Mouse (Mus musculus) cerebellum, postnatal 14 days (tissue): ENCODE measurements at regions not wholly inside any gene's neighbourhood (a gene's known extent, or its start where the extent isn't known, plus 50 kb on each side); places are given as distances from the start of the nearest gene placed in this dataset.
A peak's percentile ranks its signal among the peaks of the same experiment; 100 is the strongest.

Source experiments
- DNase-seq, 2 experiments: peaks; one replicate each; pipeline ENCODE4 v3.0.0; 2021; ENCODE audit warnings: mixed read lengths in 2 of 2

- DNase-seq: no peak
Measured at GRCm38 (mm10) chr2:146625166-146625751, 113.1 kb upstream of the Ralgapa2 start.

- no peak for DNase-seq
Measured at GRCm38 (mm10) chr2:146626531-146626930, 114.4 kb upstream of the Ralgapa2 start.

GRCm38 (mm10) chr2:146630179-146630578, 118.0 kb upstream of the Ralgapa2 start:
- DNase-seq: no peak

- DNase-seq: no peak
Measured at GRCm38 (mm10) chr2:146631098-146631497, 119.0 kb upstream of the Ralgapa2 start.

GRCm38 (mm10) chr2:146633329-146634070, 121.4 kb upstream of the Ralgapa2 start:
- peak; percentile 84 to 88 for DNase-seq

DNA sequence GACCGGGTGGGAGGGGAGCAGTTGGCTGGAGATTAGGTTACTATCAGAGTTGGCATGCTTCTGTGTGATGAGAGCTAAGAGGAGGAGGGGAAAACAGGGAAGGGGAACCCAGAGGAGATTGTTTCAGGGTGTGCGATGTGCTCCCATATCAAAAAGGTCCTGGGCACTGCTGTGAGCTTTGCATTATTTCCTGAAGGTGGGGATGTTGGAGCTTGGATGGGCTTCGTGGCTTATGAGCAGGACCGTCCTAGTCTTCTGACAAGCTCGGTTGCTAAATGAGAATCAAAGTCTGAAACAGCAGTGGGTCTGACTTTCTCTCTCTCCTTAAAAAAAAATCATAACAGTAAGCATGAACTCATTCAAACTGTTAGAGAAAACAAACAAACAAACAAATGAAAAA, 125.4 kb upstream of the Ralgapa2 start:
- no peak for DNase-seq

- DNase-seq: no peak
Measured at GRCm38 (mm10) chr2:146646237-146646972, 134.3 kb upstream of the Ralgapa2 start.

GRCm38 (mm10) chr2:146646973-146647282, 134.8 kb upstream of the Ralgapa2 start:
- no peak for DNase-seq

DNA sequence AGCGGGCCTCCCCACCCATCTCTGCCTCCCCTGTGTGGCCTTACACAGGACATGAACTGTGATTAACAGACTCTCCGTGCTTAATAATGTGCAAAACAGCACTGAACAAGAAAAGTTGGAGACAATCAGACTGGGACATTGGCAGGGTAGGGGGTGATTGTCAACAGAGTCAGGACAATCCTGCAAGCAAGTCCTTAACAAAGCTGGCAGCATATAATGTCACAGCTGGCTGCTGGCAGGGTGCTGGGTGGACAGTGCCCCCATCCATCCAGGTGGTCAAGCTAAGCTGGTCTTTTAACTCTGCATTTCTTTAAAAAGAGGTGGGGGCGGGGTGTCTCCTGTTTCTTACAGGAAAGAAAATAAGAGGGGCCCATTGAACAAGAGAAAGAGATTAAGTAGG, 149.2 kb upstream of the Ralgapa2 start:
- no peak for DNase-seq

DNA sequence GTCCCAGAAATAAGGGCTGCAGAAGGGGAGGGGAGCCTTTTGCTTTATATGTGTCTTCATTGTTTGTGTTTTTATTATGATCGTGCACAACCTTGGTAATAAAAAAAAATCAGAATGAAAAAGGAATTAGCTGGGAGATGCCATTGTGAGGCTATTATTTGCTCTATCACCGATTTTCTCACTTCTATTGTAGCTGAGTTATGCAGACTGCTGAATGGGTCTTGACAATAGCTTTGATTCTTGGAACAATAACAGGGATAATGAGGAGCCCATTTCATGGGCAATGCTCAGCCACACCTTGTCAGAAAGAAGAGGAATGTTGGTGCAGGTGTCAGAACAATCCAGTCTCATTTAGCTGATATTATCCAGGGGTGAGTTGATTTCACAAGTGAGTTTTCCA, 160.6 kb upstream of the Ralgapa2 start:
- no peak for DNase-seq

DNA sequence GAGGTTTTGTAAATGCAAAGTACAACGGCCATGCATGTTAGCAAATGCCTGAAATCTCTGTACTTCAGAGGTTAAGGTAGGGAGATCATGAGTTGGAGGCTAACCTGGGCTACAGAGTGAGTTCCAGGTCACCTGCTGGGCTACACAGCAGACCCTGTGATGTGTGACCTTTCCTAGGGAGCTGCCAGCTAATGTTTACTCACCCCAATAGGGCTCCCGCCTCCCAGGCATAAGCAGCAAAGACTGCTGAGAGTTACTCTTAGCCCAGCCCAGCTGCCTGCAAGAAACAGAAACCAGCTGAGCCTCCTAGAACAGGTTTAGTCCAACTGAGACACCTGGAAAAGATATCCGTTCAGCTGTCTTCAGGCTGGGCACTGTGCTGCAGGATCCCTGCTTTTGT, 169.8 kb upstream of the Ralgapa2 start:
- no peak for DNase-seq

GRCm38 (mm10) chr2:146685854-146686507, 169.7 kb upstream of the Kiz start:
- DNase-seq: peak; percentile 11 to 25

GRCm38 (mm10) chr2:146688544-146688943, 167.1 kb upstream of the Kiz start:
- DNase-seq: no peak

GRCm38 (mm10) chr2:146693484-146693883, 162.2 kb upstream of the Kiz start:
- no peak for DNase-seq

DNA sequence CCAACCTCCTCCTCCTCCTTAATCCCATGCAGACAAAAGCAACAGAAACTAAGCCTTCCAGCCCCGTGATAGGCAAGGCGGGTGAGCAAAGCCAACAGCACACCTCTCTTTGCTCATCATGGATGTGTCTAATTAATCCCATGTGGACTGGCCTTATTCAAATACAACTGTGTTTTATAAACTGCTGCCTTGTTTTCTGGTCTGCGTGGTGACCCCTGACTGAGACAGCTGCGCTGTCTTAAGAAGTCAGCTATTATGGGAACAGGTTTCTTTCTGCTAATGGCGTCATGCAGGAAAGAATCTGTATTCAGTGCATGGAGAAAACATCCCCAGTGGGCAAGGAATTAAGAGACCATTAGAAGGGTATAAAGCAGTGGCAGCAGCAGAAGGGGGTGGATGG, 161.6 kb upstream of the Kiz start:
- DNase-seq: no peak

DNA sequence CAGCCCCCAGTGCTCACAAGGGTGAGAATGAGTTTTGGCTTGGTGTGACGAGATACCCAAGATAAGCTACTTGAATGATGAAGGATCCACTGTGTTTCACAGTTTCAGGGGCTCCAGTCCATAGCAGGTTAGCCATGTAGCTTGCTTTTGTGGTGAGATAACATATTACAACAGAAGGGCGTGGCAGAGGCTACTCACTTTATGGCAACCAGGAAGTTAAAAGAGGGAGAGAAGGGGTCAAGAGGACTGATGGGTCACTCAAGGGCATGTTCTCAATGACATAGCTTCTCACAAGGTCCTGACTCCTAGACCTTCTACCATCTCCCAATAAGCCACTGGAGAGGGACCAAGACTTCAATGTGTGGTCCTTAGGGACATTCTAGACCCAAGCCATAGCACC, 159.4 kb upstream of the Kiz start:
- no peak for DNase-seq

GRCm38 (mm10) chr2:146696727-146697126, 158.9 kb upstream of the Kiz start:
- DNase-seq: no peak

DNA sequence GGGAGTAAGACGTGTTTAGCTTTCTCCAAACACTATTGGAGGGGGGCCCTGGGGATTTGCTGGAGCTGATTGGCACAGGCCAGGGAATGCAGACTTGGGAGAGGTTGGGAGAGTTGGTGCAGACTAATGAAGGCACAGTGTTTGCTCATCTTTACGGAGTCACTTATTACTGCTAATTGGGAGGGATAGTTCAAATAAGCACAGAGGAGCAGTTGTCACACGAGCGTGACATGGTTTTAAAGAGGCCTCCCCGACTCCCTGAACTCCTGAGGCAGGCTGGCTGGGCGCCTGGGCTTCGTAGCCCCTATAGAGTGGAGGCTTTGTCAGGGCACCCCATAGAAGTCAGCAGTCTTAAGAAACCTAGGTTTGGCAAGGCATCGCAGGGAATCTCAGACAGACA, 145.0 kb upstream of the Kiz start:
- DNase-seq: peak in 1 of 2 experiments; percentile 8

- no peak for DNase-seq
Measured at GRCm38 (mm10) chr2:146721184-146721715, 134.4 kb upstream of the Kiz start.

- peak; percentile 14 to 24 for DNase-seq
Measured at GRCm38 (mm10) chr2:146722351-146723025, 133.2 kb upstream of the Kiz start.

DNA sequence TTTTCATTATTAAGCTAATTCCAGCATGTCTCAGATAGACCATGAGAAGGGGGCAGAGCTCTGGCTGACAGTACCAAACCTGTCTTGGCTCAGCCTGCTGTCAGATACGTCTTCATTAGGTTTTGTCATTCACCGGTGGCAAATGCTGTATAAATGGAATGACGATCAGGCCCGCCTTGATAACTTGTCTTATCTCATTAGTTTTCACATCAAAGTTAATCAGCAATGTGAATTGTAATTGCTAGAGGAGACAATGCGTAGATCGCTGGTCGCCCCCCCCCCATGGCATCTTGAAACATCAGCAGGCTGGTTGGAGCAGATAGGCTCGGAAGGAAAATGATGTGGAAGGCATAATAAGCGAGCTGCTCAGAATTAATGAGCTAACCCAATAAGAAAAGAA, 132.5 kb upstream of the Kiz start:
- DNase-seq: no peak

DNA sequence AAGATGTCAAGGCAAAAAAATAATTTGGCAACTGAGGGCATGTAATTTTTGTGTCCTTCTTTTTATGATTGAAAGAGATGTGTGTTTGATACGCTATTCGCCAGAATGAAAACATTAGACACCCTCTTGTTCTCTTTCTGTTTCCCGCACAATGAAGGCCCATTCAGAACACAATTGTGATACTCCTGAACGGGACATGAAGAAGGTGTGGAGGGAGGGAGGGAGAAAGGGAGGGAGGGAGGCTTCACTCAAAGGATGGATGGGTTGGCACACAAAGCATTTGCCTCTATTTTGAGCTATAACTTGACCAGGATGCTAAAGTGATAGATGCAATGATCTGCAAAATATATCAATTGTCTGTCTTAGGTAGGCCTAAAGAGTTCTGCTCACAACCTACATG, 132.0 kb upstream of the Kiz start:
- DNase-seq: no peak
